Mouse (Mus musculus): ENCODE results near the gene Mnt. TPM values are rescaled to one million over a fixed set of nuclear protein-coding genes. Genes with fewer than 3 reads are reported as not detected.

Mnt gene
- polyA plus RNA-seq, 2 experiments = 1.2 to 2.5 TPM

- Histone ChIP-seq H3K27ac (no peak overlapping the region), H3K4me1 (replicated peaks; ENCODE audit: control insufficient read depth in 2 of 2, insufficient read depth in 2 of 2, low read length in 1 of 2) (peaks cover 0 to 2% of the 10 kb centered on the region in 2 experiments; a peak in 1 of 4 replicates), H3K4me2 (ENCODE audit: low read depth) (no peak overlapping the region), H3K9me3 (ENCODE audit: control insufficient read depth, low read length) (no peaks in the 10 kb centered on the region), H3K36me3 (replicated peaks; ENCODE audit: control insufficient read depth, insufficient read depth, low read depth) (peaks cover 3% of the 10 kb centered on the region), H3K27me3 (ENCODE audit: control insufficient read depth, insufficient read depth, low read length) (no peaks in the 10 kb centered on the region), H3K4me3 (ENCODE audit: insufficient read depth in 1 of 2, low read depth in 2 of 2, low read length in 2 of 2) (no peak overlapping the region), H3K9ac (replicated peaks) (no peak overlapping the region)
- DNase-seq (ENCODE audit: low read depth in 3 of 3, low spot score in 3 of 3) (no peak), ATAC-seq (ENCODE audit: insufficient read depth) (no peak)
- no peak for TF ChIP-seq CTCF (IDR thresholded peaks at IDR 0.05; ENCODE audit: low read depth)
- TF ChIP-seq EP300 (IDR thresholded peaks at IDR 0.05; ENCODE audit: low read depth) = no peak
- 82% methylated on average over 4 of the region's 4 CpGs for WGBS (ENCODE audit: insufficient replicate concordance)
Observed at GRCm38 (mm10) chr11:74894619-74895018, 63.9 kb downstream of the Mnt start.

Small RNA genes lying within 50 kb of the gene (microRNA-seq; reads per million reads assigned to microRNA genes)
- gene Mir6926 = not detected

Other genes starting within 250 kb of the Mnt start
- gene Rap1gap2, start 220.0 kb upstream of the Mnt start, polyA plus RNA-seq (2012; rRNA removed) = 0.95 and 0.98 TPM in 2 replicates
- gene Rap1gap2, start 220.0 kb upstream of the Mnt start, polyA plus RNA-seq (2014; fragmentation: Nextera tagmentation; extraction: Ambion mirVana) = 0.56 and 0.71 TPM in 2 replicates
- 12.7 and 13.1 TPM in 2 replicates for gene Ccdc92b, start 211.3 kb upstream of the Mnt start, polyA plus RNA-seq (2012; rRNA removed)
- 10.2 and 12.6 TPM in 2 replicates for gene Ccdc92b, start 211.3 kb upstream of the Mnt start, polyA plus RNA-seq (2014; fragmentation: Nextera tagmentation; extraction: Ambion mirVana)
- 28.2 and 29.5 TPM in 2 replicates for gene Cluh, start 181.4 kb upstream of the Mnt start, polyA plus RNA-seq (2012; rRNA removed)
- 14.3 and 20.3 TPM in 2 replicates for gene Cluh, start 181.4 kb upstream of the Mnt start, polyA plus RNA-seq (2014; fragmentation: Nextera tagmentation; extraction: Ambion mirVana)
- gene Pafah1b1, start 106.2 kb upstream of the Mnt start, polyA plus RNA-seq (2012; rRNA removed) = 11.1 and 18.2 TPM in 2 replicates
- gene Pafah1b1, start 106.2 kb upstream of the Mnt start, polyA plus RNA-seq (2014; fragmentation: Nextera tagmentation; extraction: Ambion mirVana) = 42.1 and 43.8 TPM in 2 replicates
- gene Mettl16, start 60.1 kb upstream of the Mnt start, polyA plus RNA-seq (2012; rRNA removed) = 3.1 and 9.3 TPM in 2 replicates
- 14.6 and 16.5 TPM in 2 replicates for gene Mettl16, start 60.1 kb upstream of the Mnt start, polyA plus RNA-seq (2014; fragmentation: Nextera tagmentation; extraction: Ambion mirVana)
- gene Sgsm2, start 66.1 kb downstream of the Mnt start, polyA plus RNA-seq (2012; rRNA removed) = 2.6 and 2.7 TPM in 2 replicates
- 1.1 and 1.3 TPM in 2 replicates for gene Sgsm2, start 66.1 kb downstream of the Mnt start, polyA plus RNA-seq (2014; fragmentation: Nextera tagmentation; extraction: Ambion mirVana)
- 13.4 and 17.9 TPM in 2 replicates for gene Tsr1, start 67.2 kb downstream of the Mnt start, polyA plus RNA-seq (2012; rRNA removed)
- 26.3 and 29.4 TPM in 2 replicates for gene Tsr1, start 67.2 kb downstream of the Mnt start, polyA plus RNA-seq (2014; fragmentation: Nextera tagmentation; extraction: Ambion mirVana)
- 5.9 TPM in 2 replicates for gene Smg6, start 94.9 kb downstream of the Mnt start, polyA plus RNA-seq (2012; rRNA removed)
- gene Smg6, start 94.9 kb downstream of the Mnt start, polyA plus RNA-seq (2014; fragmentation: Nextera tagmentation; extraction: Ambion mirVana) = 3.2 and 3.4 TPM in 2 replicates
- 1.3 and 1.9 TPM in 2 replicates for gene Srr, start 95.0 kb downstream of the Mnt start, polyA plus RNA-seq (2012; rRNA removed)
- 4.6 and 5.3 TPM in 2 replicates for gene Srr, start 95.0 kb downstream of the Mnt start, polyA plus RNA-seq (2014; fragmentation: Nextera tagmentation; extraction: Ambion mirVana)

Measured in liver, embryonic 14.5 days (tissue).